Mouse (Mus musculus) ES-Bruce4 (cell line): ENCODE results near the gene Kdm5b. TPM values are rescaled to one million over a fixed set of nuclear protein-coding genes. Genes with fewer than 3 reads are reported as not detected.

Source experiments
- H3K27ac ChIP-seq: 2 replicates; pipeline ENCODE4 v1.5.1; 2012; ENCODE audit warnings: low read length, inconsistent platforms; ENCODE audit not compliant: insufficient read depth
- H3K27me3 ChIP-seq: 2 replicates; pipeline ENCODE4 v1.6.1; 2012; ENCODE audit warnings: mild to moderate bottlenecking, low read length, inconsistent platforms; ENCODE audit not compliant: control insufficient read depth, poor library complexity, insufficient read depth, severe bottlenecking
- H3K36me3 ChIP-seq: 2 replicates; pipeline ENCODE4 v1.6.1; 2012; ENCODE audit warnings: inconsistent platforms, mild to moderate bottlenecking, low read length, moderate library complexity; ENCODE audit not compliant: control insufficient read depth, poor library complexity, insufficient read depth, severe bottlenecking
- H3K4me1 ChIP-seq: one replicate; pipeline ENCODE4 v1.8.1; 2011; ENCODE audit warnings: low read length; ENCODE audit not compliant: control insufficient read depth, insufficient read depth
- H3K4me3 ChIP-seq: 2 replicates; pipeline ENCODE4 v1.5.1; 2011; ENCODE audit warnings: low read depth, mild to moderate bottlenecking, low read length
- H3K9ac ChIP-seq: 2 replicates; pipeline ENCODE4 v1.6.1; 2012; ENCODE audit warnings: low read depth, mild to moderate bottlenecking, inconsistent platforms; ENCODE audit not compliant: poor library complexity, severe bottlenecking
- H3K9me3 ChIP-seq: replicated peaks from 2 replicates; pipeline ENCODE4 v1.6.1; 2012; ENCODE audit warnings: mild to moderate bottlenecking, low read length, inconsistent platforms; ENCODE audit not compliant: control insufficient read depth, poor library complexity, insufficient read depth, severe bottlenecking
- CTCF ChIP-seq: IDR thresholded peaks from one replicate; pipeline ENCODE4 v1.8.1; 2011; ENCODE audit warnings: low read depth, low read length
- EP300 ChIP-seq: IDR thresholded peaks from 2 replicates; pipeline ENCODE4 v1.6.1; 2011; ENCODE audit warnings: low read depth, low read length; ENCODE audit not compliant: insufficient read depth
- POLR2A ChIP-seq: IDR thresholded peaks from one replicate; pipeline ENCODE4 v1.8.1; 2011; ENCODE audit warnings: low read length; ENCODE audit not compliant: insufficient read depth
- polyA plus RNA-seq: library from polyadenylated mRNA; stranded (reverse); fragments of >200 nt; gene quantifications from 2 replicates; pipeline ENCODE4 v1.2.4, GENCODE M21; 2011; ENCODE audit warnings: low read depth; ENCODE audit not compliant: missing spikeins, insufficient read depth, insufficient read length

Kdm5b gene
- polyA plus RNA-seq, 1 experiment = 181 TPM

DNA sequence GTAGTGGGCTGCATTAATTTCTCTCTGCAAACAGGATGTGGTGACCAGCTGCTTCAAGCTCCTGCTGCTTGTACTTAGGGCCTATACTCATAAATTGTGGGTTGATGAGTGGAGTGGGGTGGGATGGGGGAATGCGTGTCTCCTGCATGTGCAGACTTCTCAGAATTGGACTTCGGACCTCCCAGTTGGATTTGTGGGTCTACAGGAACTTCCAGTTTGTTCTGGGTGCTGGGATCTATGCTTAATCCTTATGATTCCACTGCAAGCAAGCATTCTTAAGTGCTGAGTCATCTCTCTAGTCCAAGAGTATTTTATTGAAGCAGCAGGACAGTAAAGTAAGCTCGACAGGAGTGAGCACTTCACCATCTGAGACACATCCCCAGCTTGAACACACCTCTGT, 23.6 kb downstream of the Kdm5b start:
- Histone ChIP-seq H3K9me3 (no peaks in the 10 kb centered on the region), H3K4me1 (peaks cover 3% of the 10 kb centered on the region), H3K27ac (peak overlapping the region; percentile 89), H3K9ac (peak overlapping the region; percentile 37; the same call in 1 of the 2 replicates), H3K27me3 (no peaks in the 10 kb centered on the region), H3K4me3 (no peak overlapping the region), H3K36me3 (peaks cover 29% of the 10 kb centered on the region)
- no peak for TF ChIP-seq EP300
- no peak for TF ChIP-seq CTCF
- TF ChIP-seq POLR2A = no peak

DNA sequence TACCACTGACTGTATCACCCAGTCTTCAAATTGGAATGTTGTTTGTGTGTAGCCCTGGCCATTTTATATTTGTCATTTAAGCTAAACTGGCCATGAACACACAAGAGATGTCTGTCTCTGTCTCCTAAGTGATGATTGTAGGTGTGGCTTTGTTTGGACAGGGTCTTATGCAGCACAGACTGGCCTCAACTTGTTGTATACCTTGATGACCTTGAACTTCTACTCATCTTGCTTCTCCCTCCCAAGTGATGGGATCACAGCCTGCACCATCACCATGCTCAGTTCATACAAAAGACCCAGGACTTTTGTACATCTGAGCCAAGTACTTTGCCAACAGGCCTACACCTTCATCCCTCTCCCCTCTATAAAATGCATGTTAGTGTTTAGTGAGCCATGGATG, 29.7 kb downstream of the Kdm5b start:
- no peak for TF ChIP-seq EP300
- TF ChIP-seq POLR2A = no peak
- no peak for TF ChIP-seq CTCF
- Histone ChIP-seq H3K36me3 (peaks cover 57% of the 10 kb centered on the region), H3K27me3 (no peaks in the 10 kb centered on the region), H3K9ac (no peak overlapping the region), H3K9me3 (no peaks in the 10 kb centered on the region), H3K4me3 (no peak overlapping the region), H3K4me1 (peaks cover 1% of the 10 kb centered on the region), H3K27ac (peak overlapping the region; percentile 31)

DNA sequence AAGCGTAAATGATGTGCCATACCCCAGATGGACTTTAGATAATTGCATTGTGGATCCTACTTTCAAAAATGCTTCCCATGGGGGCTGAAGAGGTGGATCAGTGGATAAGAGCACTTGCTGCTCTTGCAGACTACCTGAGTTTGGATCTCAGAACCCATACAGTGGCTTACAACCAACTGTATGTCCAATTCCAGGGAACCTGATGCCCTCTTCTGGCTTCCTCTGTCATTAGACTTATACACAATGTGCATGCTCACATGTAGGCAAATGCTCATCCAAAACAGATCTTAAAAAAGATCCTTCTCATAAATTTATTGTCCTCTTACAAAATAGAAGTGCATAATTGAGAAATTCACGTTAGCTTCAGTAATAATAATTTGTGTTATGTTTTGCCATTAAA, 31.8 kb downstream of the Kdm5b start:
- Histone ChIP-seq H3K4me3 (no peak overlapping the region), H3K9me3 (no peaks in the 10 kb centered on the region), H3K27me3 (no peaks in the 10 kb centered on the region), H3K36me3 (peaks cover 65% of the 10 kb centered on the region), H3K27ac (no peak overlapping the region), H3K9ac (no peak overlapping the region), H3K4me1 (peaks cover 1% of the 10 kb centered on the region)
- TF ChIP-seq CTCF = no peak
- no peak for TF ChIP-seq POLR2A
- no peak for TF ChIP-seq EP300

DNA sequence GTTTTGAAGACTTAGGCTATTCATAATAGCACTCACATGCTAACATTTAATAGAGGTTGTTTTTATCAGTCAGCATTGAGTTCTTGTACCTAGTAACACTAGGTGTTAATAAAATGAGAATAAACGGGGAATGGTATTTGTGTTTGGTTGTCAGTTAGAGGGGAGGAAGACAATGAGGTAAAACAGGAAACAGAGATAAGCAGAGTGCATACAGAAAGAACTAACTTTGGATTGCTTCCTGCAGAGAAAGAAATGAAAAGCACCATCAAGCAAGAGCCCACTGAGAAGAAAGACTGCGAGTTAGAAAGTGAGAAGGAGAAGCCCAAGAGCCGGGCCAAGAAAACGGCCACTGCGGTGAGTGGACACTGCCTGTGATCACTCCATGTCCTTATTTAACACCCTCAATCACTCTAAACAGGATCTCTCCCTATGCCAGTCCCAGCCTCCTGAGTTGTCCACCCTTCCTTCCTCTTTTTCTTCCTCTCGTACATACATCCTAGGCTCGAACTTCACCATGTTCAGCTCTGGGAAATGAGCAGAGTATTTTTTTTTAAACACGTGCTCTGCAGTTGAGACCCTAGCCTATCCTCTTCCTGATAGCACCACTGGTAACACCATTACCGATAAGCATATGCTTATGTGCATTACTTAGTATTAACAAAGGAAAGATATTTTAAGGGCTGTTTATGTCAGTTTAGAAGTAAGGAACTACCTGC, 37.5 kb downstream of the Kdm5b start:
- H3K36me3 ChIP-seq = peaks cover 84% of the 10 kb centered on the region
- H3K9me3 ChIP-seq = no peaks in the 10 kb centered on the region
- H3K27ac ChIP-seq = no peak overlapping the region
- TF ChIP-seq POLR2A (no peak), EP300 (no peak), CTCF (no peak)
- H3K4me3 ChIP-seq = no peak overlapping the region
- no peak overlapping the region for H3K9ac ChIP-seq
- no peaks in the 10 kb centered on the region for H3K27me3 ChIP-seq
- no peaks in the 10 kb centered on the region for H3K4me1 ChIP-seq

DNA sequence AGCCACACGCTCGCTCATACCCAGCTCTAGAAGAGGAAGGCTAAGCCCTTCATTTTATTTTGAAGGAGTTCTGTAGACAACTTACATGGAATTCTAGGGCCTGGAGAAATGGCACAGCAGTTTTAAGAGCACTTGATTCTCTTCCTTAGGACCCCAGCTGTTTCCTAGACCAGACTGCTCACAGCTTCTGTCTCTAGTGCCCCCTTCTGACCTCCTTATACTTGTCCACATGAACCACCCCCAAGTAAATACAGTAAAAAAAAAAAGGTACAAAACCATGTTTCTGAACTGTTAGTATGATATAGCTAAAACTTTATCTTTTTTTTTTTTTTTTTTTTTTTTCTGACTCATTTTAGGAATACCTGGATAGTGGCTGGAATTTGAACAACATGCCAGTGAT, 44.1 kb downstream of the Kdm5b start:
- peaks cover 82% of the 10 kb centered on the region for H3K36me3 ChIP-seq
- no peaks in the 10 kb centered on the region for H3K9me3 ChIP-seq
- TF ChIP-seq EP300 = no peak
- no peak for TF ChIP-seq POLR2A
- TF ChIP-seq CTCF = no peak
- H3K9ac ChIP-seq = no peak overlapping the region
- no peak overlapping the region for H3K4me3 ChIP-seq
- H3K4me1 ChIP-seq = peaks cover 2% of the 10 kb centered on the region
- no peak overlapping the region for H3K27ac ChIP-seq
- H3K27me3 ChIP-seq = no peaks in the 10 kb centered on the region

DNA sequence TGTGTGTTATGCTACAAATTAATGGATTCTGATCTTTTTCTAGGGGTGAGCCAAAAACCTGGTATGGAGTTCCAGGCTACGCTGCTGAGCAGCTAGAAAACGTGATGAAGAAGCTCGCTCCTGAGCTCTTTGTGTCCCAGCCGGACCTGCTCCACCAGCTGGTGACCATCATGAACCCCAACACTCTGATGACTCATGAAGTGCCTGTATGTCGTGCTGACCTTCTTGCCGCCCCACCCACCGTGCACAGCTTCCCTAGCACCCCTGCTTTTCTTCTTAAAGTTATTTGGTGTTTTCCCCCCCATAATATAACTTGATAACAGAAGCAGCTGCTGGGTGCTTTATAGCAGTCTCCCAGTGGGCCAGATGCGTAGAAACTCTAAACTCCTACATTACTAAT, 45.7 kb downstream of the Kdm5b start:
- H3K4me3 ChIP-seq = no peak overlapping the region
- H3K9me3 ChIP-seq = no peaks in the 10 kb centered on the region
- H3K36me3 ChIP-seq = peaks cover 77% of the 10 kb centered on the region
- H3K9ac ChIP-seq = no peak overlapping the region
- H3K27ac ChIP-seq = no peak overlapping the region
- H3K27me3 ChIP-seq = no peaks in the 10 kb centered on the region
- peaks cover 2% of the 10 kb centered on the region for H3K4me1 ChIP-seq
- no peak for TF ChIP-seq EP300
- no peak for TF ChIP-seq POLR2A
- TF ChIP-seq CTCF = no peak
